Mouse (Mus musculus) lung, embryonic 15.5 days (tissue): ENCODE measurements around the gene Arfgap2. TPM values are rescaled to one million over a fixed set of nuclear protein-coding genes. Genes with fewer than 3 reads are reported as not detected.
"Not testable (repeated sequence)": the region's sequence is repeated elsewhere in the genome, so short reads cannot be mapped to it uniquely, and the experiment has no call there.

Experiments used
- ATAC-seq: fragments of 200-750 bp; cut with Nextera tagmentation; 2 replicates; pipeline ENCODE4 v1.8.0; 2017; ENCODE audit warnings: moderate number of reproducible peaks, borderline replicate concordance; ENCODE audit not compliant: low FRiP score, low TSS enrichment; ENCODE audit errors: extremely low read depth
- H3K27ac ChIP-seq: fragments of 300-500 bp; sonication (generic); 2 replicates; pipeline ENCODE4 v1.5.1; 2015; ENCODE audit warnings: moderate library complexity, mild to moderate bottlenecking, inconsistent platforms
- H3K27me3 ChIP-seq: fragments of 300-500 bp; sonication (generic); 2 replicates; pipeline ENCODE4 v1.6.1; 2015; ENCODE audit warnings: inconsistent platforms
- H3K36me3 ChIP-seq: fragments of 300-500 bp; sonication (generic); 2 replicates; pipeline ENCODE4 v1.6.1; 2015; ENCODE audit warnings: inconsistent platforms
- H3K4me1 ChIP-seq: fragments of 300-500 bp; sonication (generic); 2 replicates; pipeline ENCODE4 v1.6.1; 2015; ENCODE audit warnings: inconsistent platforms
- H3K4me2 ChIP-seq: fragments of 300-500 bp; sonication (generic); 2 replicates; pipeline ENCODE4 v1.6.1; 2015; ENCODE audit warnings: inconsistent platforms, mild to moderate bottlenecking, moderate library complexity
- H3K4me3 ChIP-seq: fragments of 300-500 bp; sonication (generic); 2 replicates; pipeline ENCODE4 v1.5.1; 2015; ENCODE audit warnings: mild to moderate bottlenecking, inconsistent platforms
- H3K9ac ChIP-seq: fragments of 300-500 bp; sonication (generic); 2 replicates; pipeline ENCODE4 v1.6.1; 2015; ENCODE audit warnings: inconsistent platforms
- H3K9me3 ChIP-seq: fragments of 300-500 bp; sonication (generic); 2 replicates; pipeline ENCODE4 v1.6.1; 2016; ENCODE audit warnings: inconsistent platforms
- WGBS: fragments of 180-500 bp; shearing (Covaris S2); methylation state at CpG from one replicate; pipeline ENCODE4 v1.1.7; 2015; 5-methylcytosine and 5-hydroxymethylcytosine counted together
- polyA plus RNA-seq: library from polyadenylated mRNA; unstranded; fragments of >200 nt; fragmentation: Nextera tagmentation; extraction: Ambion mirVana; gene quantifications from 2 replicates; pipeline ENCODE4 v1.2.1, GENCODE M21; 2015

Gene Arfgap2
- 89.5 and 93.0 TPM in 2 replicates for polyA plus RNA-seq

- peaks cover 63% of the 10 kb centered on the region for H3K36me3 ChIP-seq
- H3K9ac ChIP-seq = peak within 1 kb of the TSS; percentile 90
- ATAC-seq = peak; percentile 99
- no peaks in the 10 kb centered on the region for H3K27me3 ChIP-seq
- peaks cover 20% of the 10 kb centered on the region for H3K4me1 ChIP-seq
- WGBS = 1% methylated on average over 72 of the region's 72 CpGs
- H3K9me3 ChIP-seq = no peaks in the 10 kb centered on the region
- peak within 1 kb of the TSS; percentile 84 for H3K4me3 ChIP-seq
- peak within 1 kb of the TSS; percentile 95 for H3K27ac ChIP-seq
- H3K4me2 ChIP-seq = peak within 1 kb of the TSS; percentile 56
These were observed at the start of gene Arfgap2 for GRCm38 (mm10) chr2:91264711-91265681. Gene Arfgap2, plus strand, starts transcription at chr2:91264974.

DNA sequence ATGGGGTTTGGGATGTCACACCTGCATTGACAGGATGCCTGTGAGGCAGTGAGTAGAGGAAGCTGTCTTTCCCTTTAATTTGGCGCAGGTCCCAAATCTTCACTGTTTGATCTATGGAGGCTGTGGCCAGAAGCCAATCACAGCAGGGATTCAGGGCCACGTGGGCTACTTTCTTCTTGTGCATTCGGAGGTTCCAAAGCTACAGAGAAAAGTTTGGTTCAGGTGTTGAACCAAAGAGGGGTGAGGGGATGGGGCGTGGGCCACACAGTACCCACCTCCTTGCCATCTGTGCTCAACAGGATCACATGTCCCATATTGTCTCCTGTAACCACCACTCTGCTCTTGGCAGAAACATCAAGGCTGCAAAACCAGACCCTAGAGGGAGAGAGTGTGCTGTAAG lies 47.7 kb upstream of the Arfgap2 start:
- H3K27me3 ChIP-seq = no peaks in the 10 kb centered on the region
- no peak overlapping the region for H3K4me3 ChIP-seq
- H3K4me1 ChIP-seq = peaks cover 11% of the 10 kb centered on the region
- no peak overlapping the region for H3K9ac ChIP-seq
- no peak overlapping the region for H3K27ac ChIP-seq
- no peak; the same call in 1 of the 2 replicates for ATAC-seq
- H3K4me2 ChIP-seq = no peak overlapping the region
- no peaks in the 10 kb centered on the region for H3K9me3 ChIP-seq
- 43% methylated on average over 4 of the region's 4 CpGs for WGBS
- peaks cover 43% of the 10 kb centered on the region for H3K36me3 ChIP-seq

- H3K27ac ChIP-seq = no peak overlapping the region
- WGBS = 87% methylated on average over 3 of the region's 3 CpGs
- no peak overlapping the region for H3K4me3 ChIP-seq
- 0 out of 2 replicates have a peak, but pooled peaks cover 13% of the 10 kb centered on the region for H3K36me3 ChIP-seq
- no peak overlapping the region for H3K9ac ChIP-seq
- peaks cover 11% of the 10 kb centered on the region for H3K4me1 ChIP-seq
- no peaks in the 10 kb centered on the region for H3K27me3 ChIP-seq
- ATAC-seq = no peak
- H3K4me2 ChIP-seq = no peak overlapping the region
- no peaks in the 10 kb centered on the region for H3K9me3 ChIP-seq
These were observed 44.3 kb upstream of the Arfgap2 start for GRCm38 (mm10) chr2:91220501-91220900.

GRCm38 (mm10) chr2:91223614-91224013 lies 41.2 kb upstream of the Arfgap2 start:
- H3K9ac ChIP-seq = no peak overlapping the region
- ATAC-seq = no peak
- 85% methylated on average over 2 of the region's 2 CpGs for WGBS
- H3K36me3 ChIP-seq = no peaks in the 10 kb centered on the region
- no peaks in the 10 kb centered on the region for H3K9me3 ChIP-seq
- H3K4me1 ChIP-seq = no peaks in the 10 kb centered on the region
- no peak overlapping the region for H3K27ac ChIP-seq
- H3K27me3 ChIP-seq = no peaks in the 10 kb centered on the region
- no peak overlapping the region for H3K4me3 ChIP-seq
- H3K4me2 ChIP-seq = no peak overlapping the region

DNA sequence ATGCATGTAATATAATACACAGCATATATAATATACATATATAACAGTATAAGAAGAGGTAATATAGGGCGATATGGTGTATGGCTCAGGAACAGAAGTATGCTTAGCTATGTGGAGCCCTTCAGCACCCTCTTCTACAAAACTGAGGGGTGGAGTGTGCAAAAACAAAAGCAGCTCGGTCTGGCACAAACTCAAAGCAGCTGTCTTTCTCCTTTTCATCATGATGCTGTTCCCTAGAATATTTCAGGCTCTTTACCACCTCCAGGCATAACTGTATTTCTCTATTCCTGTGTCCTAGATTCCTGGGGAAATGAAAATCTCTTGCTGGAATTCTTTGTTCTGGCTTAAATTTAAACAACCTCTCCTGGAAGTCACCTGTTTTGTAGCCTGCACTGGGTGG lies 35.0 kb upstream of the Arfgap2 start:
- WGBS = 78% methylated on average over 2 of the region's 2 CpGs
- Histone ChIP-seq H3K36me3 (no peaks in the 10 kb centered on the region; the same call in 1 of the 2 replicates), H3K4me3 (no peak overlapping the region), H3K27me3 (no peaks in the 10 kb centered on the region), H3K4me1 (no peaks in the 10 kb centered on the region), H3K4me2 (no peak overlapping the region), H3K9ac (no peak overlapping the region), H3K27ac (no peak overlapping the region), H3K9me3 (no peaks in the 10 kb centered on the region)
- ATAC-seq = no peak

DNA sequence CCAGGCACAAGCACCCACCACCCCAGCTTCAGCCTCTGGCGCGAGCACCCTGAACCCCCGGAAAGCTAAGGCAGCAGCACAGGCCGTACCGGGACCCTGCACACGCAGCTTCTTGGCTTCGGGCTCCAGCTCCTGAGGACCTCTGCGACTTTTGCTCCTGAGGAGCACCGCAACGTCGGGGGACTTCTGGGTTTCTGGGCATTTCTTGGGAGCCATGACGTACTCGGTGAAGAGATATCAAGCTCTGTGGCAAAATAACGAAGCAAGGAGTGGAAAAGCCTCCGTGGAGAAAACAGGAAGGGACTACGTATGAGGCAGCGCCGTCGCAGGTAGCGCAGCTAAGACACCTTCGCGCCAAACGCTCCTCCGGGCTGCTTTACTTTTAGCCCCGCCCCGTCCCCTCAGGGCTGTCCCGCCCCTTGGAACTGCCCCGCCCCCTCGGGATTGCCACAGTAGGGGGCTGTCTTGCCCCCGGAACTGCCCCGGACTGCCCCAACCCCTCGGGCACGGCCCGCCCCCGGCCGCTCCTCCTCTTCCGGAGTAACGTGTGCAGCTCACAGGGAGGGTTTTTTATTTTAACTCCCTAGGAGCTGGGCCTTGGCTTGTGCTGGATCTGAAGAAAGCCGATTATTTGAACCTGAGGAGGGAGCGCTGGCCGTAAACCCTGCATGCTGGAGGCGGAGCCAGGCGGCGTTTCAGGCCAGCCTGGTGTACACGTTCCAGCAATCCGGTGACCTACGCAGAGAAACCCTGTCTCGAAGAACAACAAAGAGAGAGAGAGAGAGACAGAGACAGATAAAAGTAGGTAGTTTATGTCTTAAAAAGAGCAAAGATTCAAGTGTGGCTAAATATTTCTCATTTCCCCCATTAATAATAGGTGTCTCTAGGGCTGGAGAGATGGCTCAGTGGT lies 27.9 kb upstream of the Arfgap2 start, which contains the start of gene Ddb2:
Ddb2 (minus strand) TSS at position 382 of the 910 bp plus-strand sequence.
- WGBS = under 1% methylated on average over 48 of the region's 48 CpGs
- H3K9ac ChIP-seq = peak within 1 kb of the TSS; percentile 67
- H3K4me1 ChIP-seq = peaks cover 5% of the 10 kb centered on the region; the same call in 1 of the 2 replicates
- H3K27ac ChIP-seq = peak within 1 kb of the TSS; percentile 97
- no peaks in the 10 kb centered on the region for H3K9me3 ChIP-seq
- H3K4me2 ChIP-seq = peak within 1 kb of the TSS; percentile 87
- peak within 1 kb of the TSS; percentile 59 for H3K4me3 ChIP-seq
- H3K27me3 ChIP-seq = no peaks in the 10 kb centered on the region
- H3K36me3 ChIP-seq = no peaks in the 10 kb centered on the region; the same call in 1 of the 2 replicates
- peak; percentile 100 for ATAC-seq

DNA sequence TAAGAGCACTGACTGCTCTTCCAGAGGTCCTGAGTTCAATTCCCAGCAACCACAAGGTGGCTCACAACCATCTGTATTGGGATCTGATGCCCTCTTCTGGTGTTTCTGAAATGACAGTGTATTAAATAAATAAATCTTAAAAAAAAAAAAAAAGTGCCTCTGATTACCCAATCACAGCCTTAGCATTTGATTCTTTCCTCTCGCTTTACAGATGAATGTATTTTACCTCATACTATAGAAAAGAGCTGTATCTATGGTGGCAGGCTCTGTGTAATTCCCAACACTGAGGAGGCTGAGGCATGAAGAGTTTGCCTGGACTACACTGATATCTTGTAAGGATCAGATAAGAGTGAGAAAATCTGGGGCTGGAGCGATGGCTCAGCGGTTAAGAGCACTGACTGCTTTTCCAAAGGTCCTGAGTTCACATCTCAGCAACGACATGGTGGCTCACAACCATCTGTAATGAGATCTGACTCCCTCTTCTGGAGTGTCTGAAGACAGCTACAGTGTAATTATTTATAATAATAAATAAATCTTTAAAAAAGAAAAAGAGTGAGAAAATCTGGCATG lies 27.2 kb upstream of the Arfgap2 start:
- H3K4me2 ChIP-seq = peak overlapping the region; percentile 87
- ATAC-seq = peak; percentile 15; the same call in 1 of the 2 replicates
- peak overlapping the region; percentile 59 for H3K4me3 ChIP-seq
- not testable (repeated sequence) for H3K4me1 ChIP-seq, H3K36me3 ChIP-seq, H3K27me3 ChIP-seq, H3K9me3 ChIP-seq
- 4% methylated on average over 4 of the region's 4 CpGs for WGBS
- H3K9ac ChIP-seq = peak overlapping the region; percentile 45; the same call in 1 of the 2 replicates
- peak overlapping the region; percentile 97 for H3K27ac ChIP-seq

GRCm38 (mm10) chr2:91242547-91242946 lies 22.2 kb upstream of the Arfgap2 start:
- no peak for ATAC-seq
- Histone ChIP-seq H3K27me3 (no peaks in the 10 kb centered on the region), H3K27ac (no peak overlapping the region), H3K36me3 (no peaks in the 10 kb centered on the region), H3K9me3 (no peaks in the 10 kb centered on the region), H3K4me2 (no peak overlapping the region), H3K9ac (no peak overlapping the region), H3K4me1 (no peaks in the 10 kb centered on the region), H3K4me3 (no peak overlapping the region)
- WGBS = 61% methylated on average over 5 of the region's 5 CpGs

DNA sequence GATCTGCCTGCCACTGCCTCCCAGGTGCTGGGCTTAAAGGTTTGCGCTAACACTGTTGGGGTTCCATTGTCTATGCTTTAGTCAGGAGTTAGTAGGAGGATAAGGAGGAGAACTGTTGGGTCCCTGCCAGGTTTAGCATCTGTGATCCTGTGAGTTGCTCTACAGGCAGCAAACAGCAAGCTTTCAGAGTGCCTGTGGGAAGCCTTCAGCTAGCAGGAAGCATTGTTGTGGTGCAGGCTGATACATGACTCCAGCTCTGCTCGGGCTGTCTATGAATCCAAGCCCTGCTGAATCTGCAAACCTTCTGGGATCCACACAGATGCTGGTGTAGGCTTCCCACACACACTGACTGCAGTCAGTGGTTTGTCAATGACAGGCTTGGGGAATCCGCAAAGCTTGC lies 21.4 kb upstream of the Arfgap2 start:
- WGBS = 63% methylated on average over 3 of the region's 3 CpGs
- ATAC-seq = no peak
- no peaks in the 10 kb centered on the region for H3K36me3 ChIP-seq
- H3K4me1 ChIP-seq = no peaks in the 10 kb centered on the region
- H3K4me2 ChIP-seq = no peak overlapping the region
- no peak overlapping the region for H3K9ac ChIP-seq
- no peaks in the 10 kb centered on the region for H3K9me3 ChIP-seq
- H3K4me3 ChIP-seq = no peak overlapping the region
- H3K27me3 ChIP-seq = no peaks in the 10 kb centered on the region
- H3K27ac ChIP-seq = no peak overlapping the region

GRCm38 (mm10) chr2:91244557-91245228 lies 20.1 kb upstream of the Arfgap2 start:
- Histone ChIP-seq H3K4me2 (no peak overlapping the region), H3K4me1 (no peaks in the 10 kb centered on the region), H3K36me3 (no peaks in the 10 kb centered on the region), H3K9ac (no peak overlapping the region), H3K27ac (no peak overlapping the region), H3K4me3 (no peak overlapping the region), H3K9me3 (no peaks in the 10 kb centered on the region), H3K27me3 (no peaks in the 10 kb centered on the region)
- 66% methylated on average over 5 of the region's 5 CpGs for WGBS
- no peak for ATAC-seq

DNA sequence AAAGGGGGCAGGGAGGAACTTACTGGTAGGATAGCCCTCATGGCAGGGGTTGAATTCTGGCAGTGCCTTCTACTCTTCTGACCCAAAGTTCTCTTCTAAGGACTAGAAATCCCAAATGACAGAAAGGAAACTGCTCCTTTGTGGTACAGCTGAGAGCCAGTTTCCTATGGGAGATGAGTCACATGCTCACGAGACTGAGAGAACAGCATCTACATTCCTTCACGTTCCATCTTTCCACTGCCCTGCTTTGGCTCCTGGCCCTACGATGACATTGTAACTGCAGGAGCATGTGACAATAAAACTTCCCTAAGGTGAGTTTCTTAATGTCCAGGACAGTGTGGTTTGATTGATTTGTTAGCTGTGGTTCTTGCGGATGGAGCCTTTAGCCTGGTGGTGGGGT lies 16.4 kb upstream of the Arfgap2 start:
- Histone ChIP-seq H3K4me3 (no peak overlapping the region), H3K4me2 (no peak overlapping the region), H3K27me3 (0 out of 2 replicates have a peak, but pooled peaks cover 2% of the 10 kb centered on the region), H3K27ac (no peak overlapping the region), H3K4me1 (no peaks in the 10 kb centered on the region), H3K9ac (no peak overlapping the region), H3K36me3 (no peaks in the 10 kb centered on the region), H3K9me3 (no peaks in the 10 kb centered on the region)
- WGBS = 75% methylated on average over 4 of the region's 4 CpGs
- no peak for ATAC-seq
